Mouse (Mus musculus) lung, embryonic 15.5 days (tissue): ENCODE data around the gene Hspb6. TPM values are rescaled to one million over a fixed set of nuclear protein-coding genes. Genes with fewer than 3 reads are reported as not detected.

ENCODE experiments used
- ATAC-seq: fragments of 200-750 bp; cut with Nextera tagmentation; 2 replicates; pipeline ENCODE4 v1.8.0; 2017; ENCODE audit warnings: moderate number of reproducible peaks, borderline replicate concordance; ENCODE audit not compliant: low FRiP score, low TSS enrichment; ENCODE audit errors: extremely low read depth
- H3K27ac ChIP-seq: fragments of 300-500 bp; sonication (generic); 2 replicates; pipeline ENCODE4 v1.5.1; 2015; ENCODE audit warnings: moderate library complexity, mild to moderate bottlenecking, inconsistent platforms
- H3K27me3 ChIP-seq: fragments of 300-500 bp; sonication (generic); 2 replicates; pipeline ENCODE4 v1.6.1; 2015; ENCODE audit warnings: inconsistent platforms
- H3K36me3 ChIP-seq: fragments of 300-500 bp; sonication (generic); 2 replicates; pipeline ENCODE4 v1.6.1; 2015; ENCODE audit warnings: inconsistent platforms
- H3K4me1 ChIP-seq: fragments of 300-500 bp; sonication (generic); 2 replicates; pipeline ENCODE4 v1.6.1; 2015; ENCODE audit warnings: inconsistent platforms
- H3K4me2 ChIP-seq: fragments of 300-500 bp; sonication (generic); 2 replicates; pipeline ENCODE4 v1.6.1; 2015; ENCODE audit warnings: inconsistent platforms, mild to moderate bottlenecking, moderate library complexity
- H3K4me3 ChIP-seq: fragments of 300-500 bp; sonication (generic); 2 replicates; pipeline ENCODE4 v1.5.1; 2015; ENCODE audit warnings: mild to moderate bottlenecking, inconsistent platforms
- H3K9ac ChIP-seq: fragments of 300-500 bp; sonication (generic); 2 replicates; pipeline ENCODE4 v1.6.1; 2015; ENCODE audit warnings: inconsistent platforms
- H3K9me3 ChIP-seq: fragments of 300-500 bp; sonication (generic); 2 replicates; pipeline ENCODE4 v1.6.1; 2016; ENCODE audit warnings: inconsistent platforms
- WGBS: fragments of 180-500 bp; shearing (Covaris S2); methylation state at CpG from one replicate; pipeline ENCODE4 v1.1.7; 2015; 5-methylcytosine and 5-hydroxymethylcytosine counted together
- polyA plus RNA-seq: library from polyadenylated mRNA; unstranded; fragments of >200 nt; fragmentation: Nextera tagmentation; extraction: Ambion mirVana; gene quantifications from 2 replicates; pipeline ENCODE4 v1.2.1, GENCODE M21; 2015

Gene Hspb6
- polyA plus RNA-seq, 1 experiment from 2014 or later, result 33.6 TPM

- 20% methylated on average over 39 of the region's 40 CpGs for WGBS
- peak overlapping the region; percentile 80 for H3K4me2 ChIP-seq
- ATAC-seq, result peak; percentile 55; the same call in 1 of the 2 replicates
- H3K4me3 ChIP-seq, result peak overlapping the region; percentile 99
- H3K9me3 ChIP-seq, result no peaks in the 10 kb centered on the region
- H3K27me3 ChIP-seq, result no peaks in the 10 kb centered on the region
- H3K4me1 ChIP-seq, result peaks cover 18% of the 10 kb centered on the region
- peak overlapping the region; percentile 95 for H3K9ac ChIP-seq
- peak overlapping the region; percentile 94 for H3K27ac ChIP-seq
- H3K36me3 ChIP-seq, result peaks cover 21% of the 10 kb centered on the region
These were observed 37.7 kb downstream of the Hspb6 start for GRCm38 (mm10) chr7:30589435-30590301.

DNA sequence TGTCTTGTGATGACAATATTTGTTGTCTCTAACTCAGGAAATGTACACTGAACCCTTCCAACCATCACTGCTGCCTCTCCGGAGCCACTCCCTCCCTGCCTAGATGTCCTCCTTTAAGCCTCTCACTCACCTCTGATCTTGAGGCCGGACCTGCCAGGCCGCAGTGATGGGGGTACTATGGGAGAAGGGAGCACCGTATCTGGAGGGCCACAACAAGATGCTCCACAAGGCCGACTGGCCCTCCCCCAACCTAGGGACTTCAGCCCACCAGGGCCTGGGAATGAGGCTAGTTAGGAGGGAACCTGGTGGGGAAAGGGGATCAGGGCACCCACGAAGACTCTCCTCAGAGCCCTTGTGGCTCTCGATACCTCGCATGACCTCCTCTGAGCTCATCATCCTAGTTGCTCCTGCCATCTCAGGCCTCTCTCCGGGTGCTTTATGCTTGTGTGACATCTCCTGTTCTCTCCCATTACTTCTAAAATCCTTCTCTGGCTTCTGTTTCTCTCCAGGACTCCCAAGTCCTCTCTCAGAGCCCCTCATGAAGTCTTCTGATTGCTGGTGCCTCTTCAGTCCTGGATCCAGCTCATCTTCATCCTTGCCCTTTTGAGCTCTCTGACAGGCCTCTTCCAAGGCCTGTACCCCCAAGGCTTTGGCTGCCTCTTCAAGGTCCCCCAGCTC is 39.1 kb downstream of the Hspb6 start:
- no peak overlapping the region for H3K4me2 ChIP-seq
- H3K4me1 ChIP-seq, result peaks cover 18% of the 10 kb centered on the region
- no peak for ATAC-seq
- no peak overlapping the region for H3K27ac ChIP-seq
- no peaks in the 10 kb centered on the region for H3K9me3 ChIP-seq
- no peaks in the 10 kb centered on the region for H3K27me3 ChIP-seq
- H3K9ac ChIP-seq, result no peak overlapping the region
- no peak overlapping the region for H3K4me3 ChIP-seq
- peaks cover 7% of the 10 kb centered on the region for H3K36me3 ChIP-seq
- 84% methylated on average over 9 of the region's 9 CpGs for WGBS

GRCm38 (mm10) chr7:30591605-30591951 is 39.6 kb downstream of the Hspb6 start:
- Histone ChIP-seq H3K4me2 (no peak overlapping the region), H3K4me1 (peaks cover 16% of the 10 kb centered on the region), H3K36me3 (peaks cover 2% of the 10 kb centered on the region), H3K4me3 (no peak overlapping the region), H3K9ac (no peak overlapping the region), H3K9me3 (no peaks in the 10 kb centered on the region), H3K27ac (no peak overlapping the region), H3K27me3 (no peaks in the 10 kb centered on the region)
- no peak for ATAC-seq
- 62% methylated on average over 4 of the region's 4 CpGs for WGBS

DNA sequence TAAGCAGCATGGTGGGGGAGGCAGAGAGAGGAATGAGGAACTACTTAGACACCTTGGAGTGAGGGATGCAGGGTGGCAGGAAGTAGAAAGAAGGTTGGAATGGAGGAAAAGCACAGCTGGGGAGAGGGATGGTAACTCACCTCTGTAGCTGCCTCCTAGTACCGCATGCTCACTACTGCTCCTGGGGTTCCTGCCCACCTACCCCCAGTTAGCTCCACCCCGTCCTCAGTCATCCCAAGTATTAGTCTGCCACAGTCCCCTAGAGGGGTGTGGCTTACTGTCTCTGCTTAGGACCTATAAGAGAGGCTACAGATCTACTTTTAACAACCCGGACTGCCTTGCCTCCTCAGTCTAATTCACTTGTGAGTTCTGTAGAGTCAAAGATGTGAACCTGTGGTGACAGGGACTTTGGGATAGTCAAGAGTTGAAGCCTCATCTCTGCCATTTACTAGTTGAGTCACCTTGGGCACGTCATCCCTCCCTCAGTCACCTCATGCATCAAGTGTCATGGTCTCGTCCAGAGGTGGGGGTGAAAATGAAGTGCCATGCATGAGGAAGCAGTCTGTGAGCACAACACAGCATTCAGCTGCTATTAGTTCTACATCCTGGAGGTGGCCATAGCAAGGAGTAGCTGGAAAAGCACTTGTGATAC is 40.9 kb downstream of the Hspb6 start:
- ATAC-seq, result no peak
- Histone ChIP-seq H3K4me1 (peaks cover 6% of the 10 kb centered on the region), H3K27me3 (no peaks in the 10 kb centered on the region), H3K36me3 (no peaks in the 10 kb centered on the region), H3K4me2 (no peak overlapping the region), H3K9ac (no peak overlapping the region), H3K4me3 (no peak overlapping the region), H3K27ac (0 out of 2 replicates have a peak overlapping the region, but pooled peaks have one; percentile 8), H3K9me3 (no peaks in the 10 kb centered on the region)
- 34% methylated on average over 5 of the region's 5 CpGs for WGBS

DNA sequence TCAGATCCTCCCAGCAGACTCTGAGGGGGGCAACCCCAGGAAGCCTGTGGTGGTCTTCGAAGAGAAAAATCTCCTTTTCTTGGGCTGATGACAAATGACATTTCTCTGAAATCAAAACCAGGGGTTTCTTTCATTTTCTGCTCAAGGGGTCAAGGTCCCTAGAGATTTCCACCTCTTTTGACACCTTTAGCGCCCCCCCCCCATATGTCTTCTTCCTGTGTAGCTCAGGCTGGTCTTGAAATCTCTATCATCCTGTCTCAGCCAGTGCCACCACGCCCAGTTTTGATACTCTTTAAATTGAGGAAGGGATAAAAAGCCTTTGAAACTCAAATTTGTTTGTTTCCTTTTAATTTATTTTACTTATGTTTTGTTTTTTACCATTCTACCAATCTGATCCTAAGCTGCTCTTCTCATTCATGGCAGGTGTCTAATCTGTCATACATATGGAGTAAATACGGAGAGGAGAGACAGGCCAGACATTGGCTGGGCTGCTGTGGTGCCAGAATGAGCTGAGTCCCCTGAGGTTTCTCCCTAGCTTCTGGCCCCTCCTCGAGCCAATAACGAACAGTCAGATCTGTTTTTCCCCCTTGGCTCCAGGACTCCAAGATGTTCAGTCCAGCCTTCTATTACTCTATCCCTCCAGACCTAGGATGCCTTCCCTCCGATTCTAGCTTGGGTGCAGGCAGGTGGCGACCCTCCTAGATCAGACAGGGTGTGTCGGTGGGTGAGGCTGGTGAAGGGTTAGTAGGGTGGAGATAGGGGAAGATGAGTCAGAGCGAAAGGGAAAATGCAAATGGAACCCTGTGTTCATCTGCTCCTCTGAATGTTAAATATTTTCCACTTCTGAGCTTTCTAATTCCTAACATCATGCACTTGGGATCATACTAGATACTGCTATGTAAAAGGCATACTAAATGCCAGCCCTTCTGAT is 41.9 kb downstream of the Hspb6 start:
- no peak overlapping the region for H3K27ac ChIP-seq
- ATAC-seq, result no peak
- no peaks in the 10 kb centered on the region for H3K27me3 ChIP-seq
- 65% methylated on average over 10 of the region's 10 CpGs for WGBS
- no peaks in the 10 kb centered on the region for H3K36me3 ChIP-seq
- H3K4me1 ChIP-seq, result peaks cover 9% of the 10 kb centered on the region
- H3K4me3 ChIP-seq, result no peak overlapping the region
- no peaks in the 10 kb centered on the region for H3K9me3 ChIP-seq
- H3K9ac ChIP-seq, result no peak overlapping the region
- H3K4me2 ChIP-seq, result no peak overlapping the region

DNA sequence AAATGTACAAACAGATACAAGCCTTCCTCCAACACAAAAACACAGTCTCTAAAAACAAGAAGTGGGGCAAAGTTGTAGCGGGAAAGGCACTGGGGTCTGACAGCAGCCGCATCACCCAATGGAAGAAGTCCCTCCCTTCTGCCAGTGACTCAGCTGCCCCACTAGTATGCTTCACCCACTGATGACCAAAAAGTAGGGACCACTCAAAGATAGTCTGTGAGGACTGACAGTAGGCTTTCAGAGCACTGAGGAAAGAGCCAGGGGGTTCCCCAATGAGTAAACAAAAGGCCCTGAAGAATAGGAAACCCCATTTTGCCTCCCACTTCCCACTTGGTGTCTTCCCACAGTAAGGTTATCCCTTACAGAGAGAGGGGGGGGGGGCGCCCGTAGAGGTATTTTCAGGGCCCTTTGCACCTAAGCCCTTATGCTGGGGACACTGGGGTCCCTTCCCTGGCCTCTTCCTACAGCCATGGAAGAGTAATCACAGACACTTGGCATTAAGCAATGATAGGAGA is 42.6 kb downstream of the Hspb6 start:
- 60% methylated on average over 4 of the region's 4 CpGs for WGBS
- Histone ChIP-seq H3K36me3 (no peaks in the 10 kb centered on the region), H3K9ac (no peak overlapping the region), H3K9me3 (no peaks in the 10 kb centered on the region), H3K27ac (no peak overlapping the region), H3K4me2 (no peak overlapping the region), H3K4me1 (peaks cover 12% of the 10 kb centered on the region), H3K4me3 (no peak overlapping the region), H3K27me3 (no peaks in the 10 kb centered on the region)
- no peak for ATAC-seq

DNA sequence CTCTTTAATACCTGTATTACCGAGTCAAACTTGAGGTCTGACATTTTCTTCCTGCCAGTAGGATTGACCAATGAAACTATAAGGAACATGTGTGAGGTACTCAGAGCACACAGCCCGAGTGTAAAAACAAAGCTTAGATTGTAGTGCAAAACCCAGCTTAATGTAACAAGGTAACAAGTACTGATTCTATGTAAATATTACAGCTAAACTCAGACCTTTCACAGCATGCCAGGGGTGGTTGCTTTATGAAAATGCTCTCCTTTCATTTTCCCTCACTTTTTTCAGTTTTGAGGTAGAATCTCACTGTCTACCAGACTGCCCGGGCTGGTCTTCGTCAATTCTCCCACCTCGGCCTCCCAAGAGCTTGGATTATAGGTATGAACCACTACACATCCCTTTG is 44.1 kb downstream of the Hspb6 start:
- H3K9ac ChIP-seq, result no peak overlapping the region
- peaks cover 6% of the 10 kb centered on the region; the same call in 1 of the 2 replicates for H3K4me1 ChIP-seq
- H3K36me3 ChIP-seq, result no peaks in the 10 kb centered on the region
- no peak for ATAC-seq
- H3K9me3 ChIP-seq, result no peaks in the 10 kb centered on the region
- peak overlapping the region; percentile 43 for H3K27ac ChIP-seq
- H3K4me2 ChIP-seq, result no peak overlapping the region
- no peak overlapping the region for H3K4me3 ChIP-seq
- 59% methylated on average over 5 of the region's 5 CpGs for WGBS
- H3K27me3 ChIP-seq, result no peaks in the 10 kb centered on the region

DNA sequence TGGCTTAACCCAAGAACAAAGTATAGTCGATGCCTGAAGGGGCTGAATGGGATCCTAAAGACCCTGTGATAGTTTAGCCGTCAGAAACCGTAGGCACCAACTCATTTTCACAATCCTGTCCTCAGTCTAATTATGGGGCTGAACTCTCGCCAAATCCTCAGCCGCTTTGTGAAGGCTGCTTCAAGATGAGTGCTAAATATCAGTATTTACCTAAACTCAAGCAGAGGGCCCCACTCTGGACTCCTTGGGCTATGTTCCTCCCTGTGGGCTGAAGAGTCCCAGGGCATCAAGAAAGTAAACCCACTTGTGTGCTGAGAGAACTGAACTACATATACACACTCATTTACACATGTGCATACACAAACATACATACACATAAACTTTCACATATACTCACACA is 44.8 kb downstream of the Hspb6 start:
- no peak overlapping the region for H3K9ac ChIP-seq

DNA sequence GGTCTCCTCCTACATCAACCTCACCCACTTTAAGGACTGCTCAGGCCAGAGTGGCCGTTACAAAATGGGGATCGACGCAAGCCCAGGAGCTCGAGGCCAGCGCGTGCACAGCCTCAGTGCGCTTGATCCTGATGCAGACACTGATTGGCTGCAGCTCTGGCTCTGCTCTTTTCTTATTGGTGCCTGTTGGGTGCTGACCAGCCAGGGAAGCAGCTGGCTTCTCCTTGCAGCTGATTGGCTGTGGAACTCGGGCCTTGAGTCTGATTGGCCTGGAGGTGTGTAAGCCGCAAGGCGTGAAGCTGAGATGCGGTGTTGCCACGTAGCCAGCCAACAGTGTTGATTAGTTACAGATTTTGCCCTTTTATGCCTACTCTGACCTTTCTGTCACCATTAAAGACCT is 46.8 kb downstream of the Hspb6 start, which contains the start of gene Zbtb32:
Zbtb32 (minus strand) TSS at position 124 of the 400 bp plus-strand sequence.
- no peaks in the 10 kb centered on the region for H3K27me3 ChIP-seq
- peaks cover 13% of the 10 kb centered on the region; the same call in 1 of the 2 replicates for H3K4me1 ChIP-seq
- H3K27ac ChIP-seq, result peak within 1 kb of the TSS; percentile 95
- H3K36me3 ChIP-seq, result no peaks in the 10 kb centered on the region
- H3K9ac ChIP-seq, result no peak within 1 kb of the TSS
- H3K4me2 ChIP-seq, result peak within 1 kb of the TSS; percentile 23; the same call in 1 of the 2 replicates
- H3K9me3 ChIP-seq, result no peaks in the 10 kb centered on the region
- 88% methylated on average over 12 of the region's 12 CpGs for whole genome bisulfite sequencing
- no peak for ATAC-seq
- peak within 1 kb of the TSS; percentile 4; the same call in 1 of the 2 replicates for H3K4me3 ChIP-seq

More for the DNA sequence above, 44.8 kb downstream of the Hspb6 start:
- Histone ChIP-seq H3K36me3 (no peaks in the 10 kb centered on the region), H3K9me3 (no peaks in the 10 kb centered on the region), H3K4me2 (no peak overlapping the region), H3K4me1 (peaks cover 6% of the 10 kb centered on the region; the same call in 1 of the 2 replicates), H3K4me3 (no peak overlapping the region), H3K27ac (peak overlapping the region; percentile 43), H3K27me3 (no peaks in the 10 kb centered on the region)
- no peak for ATAC-seq
- 41% methylated on average over 5 of the region's 5 CpGs for WGBS

- Histone ChIP-seq H3K27me3 (no peaks in the 10 kb centered on the region), H3K4me2 (peak overlapping the region; percentile 23), H3K36me3 (no peaks in the 10 kb centered on the region), H3K4me3 (no peak overlapping the region), H3K4me1 (peaks cover 13% of the 10 kb centered on the region; the same call in 1 of the 2 replicates), H3K27ac (peak overlapping the region; percentile 95), H3K9ac (no peak overlapping the region), H3K9me3 (no peaks in the 10 kb centered on the region)
- peak; percentile 91 for ATAC-seq
- 1% methylated on average over 16 of the region's 16 CpGs for WGBS
These were observed 48.0 kb downstream of the Hspb6 start for GRCm38 (mm10) chr7:30599933-30600353.

- H3K4me1 ChIP-seq, result peaks cover 13% of the 10 kb centered on the region; the same call in 1 of the 2 replicates
- no peaks in the 10 kb centered on the region for H3K9me3 ChIP-seq
- 48% methylated on average over 7 of the region's 7 CpGs for WGBS
- H3K27ac ChIP-seq, result peak overlapping the region; percentile 95
- ATAC-seq, result peak; percentile 62
- H3K27me3 ChIP-seq, result no peaks in the 10 kb centered on the region
- peak overlapping the region; percentile 23 for H3K4me2 ChIP-seq
- H3K36me3 ChIP-seq, result no peaks in the 10 kb centered on the region
- H3K4me3 ChIP-seq, result no peak overlapping the region
- H3K9ac ChIP-seq, result no peak overlapping the region
These were observed 48.7 kb downstream of the Hspb6 start for GRCm38 (mm10) chr7:30600651-30601050.
